Mouse (Mus musculus) hematopoietic stem cell, adult 5-6 weeks (primary cell): ENCODE measurements at regions not wholly inside any gene's neighbourhood (a gene's known extent, or its start where the extent isn't known, plus 50 kb on each side); places are given as distances from the start of the nearest gene placed in this dataset.

ENCODE experiments used
- ATAC-seq, 2 experiments: fragments of 125-278 bp in 1 of 2; replicated peaks in 1 of 2; 2 replicates each; pipeline ENCODE4 v1.8.0; 2016 to 2017; ENCODE audit warnings: inconsistent platforms in 2 of 2, mild to moderate bottlenecking in 2 of 2, moderate number of reproducible peaks in 2 of 2, low read depth in 1 of 2, moderate TSS enrichment in 1 of 2; ENCODE audit not compliant: low FRiP score in 2 of 2, poor library complexity in 2 of 2, severe bottlenecking in 2 of 2, insufficient read depth in 1 of 2, low TSS enrichment in 1 of 2

DNA sequence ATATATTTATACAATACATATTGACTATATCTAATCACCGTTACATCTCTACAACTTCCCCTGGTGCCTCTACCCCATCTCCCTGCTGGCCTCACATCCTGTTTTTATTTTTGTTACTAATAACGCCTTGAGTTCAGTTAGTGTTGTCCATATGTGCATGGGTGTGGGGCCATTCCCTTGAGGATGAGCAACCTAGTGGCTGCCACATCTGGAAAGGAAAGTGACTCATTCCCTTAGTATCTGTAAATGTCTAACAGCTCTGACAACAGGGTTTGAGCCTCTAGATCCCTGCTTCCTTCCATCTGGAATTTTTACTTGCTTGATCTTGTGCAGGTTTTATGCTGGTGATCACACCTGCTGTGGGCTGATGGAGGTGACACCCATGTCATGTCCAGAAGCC is 333.2 kb upstream of the Mctp2 start:
- no peak for ATAC-seq

GRCm38 (mm10) chr7:72675018-72675417 is 368.6 kb upstream of the Mctp2 start:
- no peak for ATAC-seq

DNA sequence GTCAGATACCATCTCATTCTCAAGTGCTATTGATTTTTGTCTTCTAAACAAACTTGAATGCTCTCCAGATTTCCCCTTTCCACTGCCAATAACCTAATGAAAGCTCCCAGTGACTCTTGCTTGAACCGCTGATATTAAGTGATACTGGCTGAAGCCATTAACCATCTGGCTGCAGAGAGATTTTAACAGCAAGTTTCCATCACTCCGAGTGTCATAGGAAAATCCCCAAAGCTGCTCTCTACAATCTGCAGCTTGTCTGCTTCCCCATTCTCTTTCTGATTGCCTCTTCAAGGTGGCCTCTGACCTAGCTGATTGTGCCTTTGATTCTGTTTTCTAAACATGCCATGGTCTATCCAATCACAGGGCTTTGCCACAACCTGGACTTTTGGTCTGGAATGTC is 379.4 kb upstream of the Mctp2 start:
- no peak for ATAC-seq

GRCm38 (mm10) chr7:72687356-72687755 is 380.9 kb upstream of the Mctp2 start:
- ATAC-seq, result no peak

DNA sequence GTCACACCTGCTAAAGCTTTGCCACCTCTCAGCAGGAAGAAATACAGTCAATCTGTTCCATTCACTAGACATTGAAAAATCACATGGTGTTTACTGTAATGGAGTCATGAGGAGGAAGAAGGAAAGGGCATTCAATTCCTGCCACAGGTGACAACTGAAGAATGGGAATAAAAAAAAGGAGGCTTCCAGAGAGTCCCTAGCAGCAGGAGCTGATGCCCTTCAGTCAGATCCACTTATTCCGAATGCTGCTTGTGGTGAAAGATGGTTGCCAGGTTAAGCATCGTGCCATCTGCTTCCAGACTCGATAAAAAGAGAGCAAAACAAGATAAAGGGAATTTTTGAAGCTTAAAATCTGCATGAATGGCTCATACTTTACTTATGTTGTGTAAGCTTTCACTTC is 385.0 kb upstream of the Mctp2 start:
- ATAC-seq, result no peak

DNA sequence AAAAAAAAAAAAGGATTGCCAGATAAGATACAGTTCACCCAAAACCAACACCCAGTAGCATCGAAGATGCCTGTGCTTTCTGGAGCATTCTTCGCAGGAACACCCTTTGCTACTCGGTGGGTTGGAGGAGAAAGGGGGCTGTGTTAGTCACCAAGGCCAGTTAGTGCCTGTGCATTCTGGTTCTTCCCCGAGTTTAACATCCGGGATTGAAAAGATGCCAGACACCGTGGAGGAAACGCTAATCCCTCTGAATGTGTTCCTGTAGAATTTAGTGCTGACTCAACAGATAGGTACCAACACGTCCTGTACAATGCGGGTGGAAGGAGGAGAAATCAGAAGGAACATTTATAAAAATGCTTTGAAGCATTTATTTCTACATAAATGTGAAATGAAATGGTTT is 385.5 kb upstream of the Mctp2 start:
- no peak for ATAC-seq

- ATAC-seq, result no peak
Observed at GRCm38 (mm10) chr7:72696736-72697135, 390.3 kb upstream of the Mctp2 start.

DNA sequence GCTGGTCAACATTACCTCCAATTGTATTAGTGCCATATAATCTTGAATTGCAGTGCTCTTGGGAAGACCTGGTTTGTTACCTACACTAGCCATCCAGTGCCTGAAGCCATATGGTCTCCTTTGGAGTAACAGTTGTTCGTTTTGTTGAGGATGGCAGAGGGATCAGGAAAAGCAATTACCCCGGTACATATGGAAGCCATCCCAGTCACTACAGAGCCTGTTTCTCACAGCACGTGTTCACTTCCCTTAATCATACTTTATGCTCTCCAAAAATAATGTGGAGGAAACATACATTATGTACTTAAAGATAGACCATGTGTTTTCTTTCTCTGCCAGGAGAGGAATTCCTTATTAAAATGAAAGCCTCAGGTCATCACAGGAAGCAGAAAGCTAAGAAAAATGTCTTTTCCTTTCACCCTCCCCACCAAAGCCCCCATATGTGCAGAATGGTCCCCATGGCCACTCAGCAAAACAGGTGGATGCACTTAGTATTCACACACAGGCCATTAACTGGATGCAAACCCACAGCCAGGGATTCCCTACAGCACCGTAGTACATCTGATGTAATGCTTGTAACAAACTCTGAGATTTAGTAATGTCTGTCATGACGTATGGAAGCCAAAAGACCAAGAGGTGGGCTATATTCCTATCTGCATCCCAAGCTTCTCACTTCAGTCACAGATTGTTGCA is 397.4 kb upstream of the Mctp2 start:
- ATAC-seq, result no peak

GRCm38 (mm10) chr7:72711193-72712131 is 405.1 kb upstream of the Mctp2 start:
- no peak for ATAC-seq

GRCm38 (mm10) chr7:72715401-72715800 is 409.0 kb upstream of the Mctp2 start:
- no peak for ATAC-seq

DNA sequence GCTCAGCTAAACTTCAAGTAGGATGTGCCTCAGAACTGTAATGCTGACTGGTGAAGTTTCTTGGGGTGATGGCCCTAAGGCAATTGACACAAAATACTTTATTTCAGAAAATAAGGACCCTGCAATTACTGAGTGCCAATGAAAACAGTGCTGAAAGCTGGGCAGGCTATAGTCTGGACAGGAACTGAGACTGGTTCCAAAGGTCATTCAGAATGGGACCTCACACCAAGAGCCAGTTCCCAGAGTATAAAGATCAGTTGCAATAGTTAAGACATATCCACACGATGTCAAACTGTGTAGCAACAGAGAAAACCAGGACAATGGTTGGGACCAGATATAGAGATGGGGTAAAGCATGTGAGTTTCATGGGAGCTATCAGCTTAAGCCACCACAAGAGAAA is 409.6 kb upstream of the Mctp2 start:
- no peak for ATAC-seq

DNA sequence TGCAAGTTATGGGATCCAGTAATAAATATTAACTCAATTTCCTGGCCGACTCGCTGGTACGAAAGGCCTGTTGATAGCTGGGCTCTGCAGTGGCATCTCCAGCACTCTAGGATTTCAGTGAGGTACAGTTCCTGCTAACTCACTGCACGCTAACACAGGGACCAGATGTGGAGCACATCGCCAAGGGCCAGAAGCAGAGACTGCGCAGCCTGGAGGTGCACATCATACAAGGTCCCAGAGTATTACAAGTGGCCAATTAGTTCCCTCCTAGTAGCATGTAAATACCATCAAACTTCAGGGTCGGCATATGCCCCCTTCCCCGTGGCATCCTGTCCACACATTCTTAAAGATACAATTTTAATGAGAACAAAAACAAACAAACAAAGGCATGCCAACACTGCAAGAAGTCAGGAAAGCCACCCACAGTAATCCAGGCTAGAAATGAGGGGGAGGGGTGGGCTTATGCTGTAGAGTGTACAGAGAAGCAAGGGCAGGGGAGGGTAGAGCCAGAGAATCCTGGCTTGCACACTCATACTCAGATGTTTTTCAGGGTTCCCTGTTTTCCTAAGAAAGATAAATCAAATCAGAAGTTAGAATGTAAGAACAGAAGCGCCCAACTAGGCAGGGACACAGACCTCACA is 419.9 kb upstream of the Mctp2 start:
- ATAC-seq, result no peak

- ATAC-seq, result no peak
Observed at GRCm38 (mm10) chr7:72737792-72738191, 431.4 kb upstream of the Mctp2 start.

DNA sequence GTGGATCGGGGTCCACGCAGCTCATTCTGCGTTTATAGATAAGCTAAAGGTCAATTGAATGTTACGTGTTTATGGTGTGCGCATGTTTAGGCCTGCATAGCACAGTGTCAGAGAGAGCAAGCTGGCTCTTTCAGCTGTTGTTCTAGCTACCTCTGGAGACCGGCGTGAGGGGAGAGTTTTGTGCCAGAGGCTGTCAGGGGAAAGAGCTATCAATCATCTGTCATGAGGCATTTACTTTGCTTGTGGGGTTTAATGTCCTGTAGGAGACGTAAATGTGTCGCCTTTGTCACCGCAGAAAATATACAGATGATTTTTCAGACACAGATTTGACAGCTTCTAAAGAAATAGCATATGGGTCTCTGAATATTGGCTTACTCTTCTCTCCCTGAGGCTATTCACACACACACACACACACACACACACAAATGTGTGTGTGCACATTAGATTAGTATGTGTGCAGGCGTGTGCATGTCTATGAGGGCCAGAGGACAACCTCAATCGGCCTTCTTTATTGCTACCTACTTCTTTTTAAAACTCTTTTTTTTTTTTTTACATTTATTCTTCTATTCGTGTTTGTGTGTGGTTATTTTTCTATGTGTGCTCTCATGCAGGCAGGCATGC is 432.0 kb upstream of the Mctp2 start:
- ATAC-seq, result no peak

DNA sequence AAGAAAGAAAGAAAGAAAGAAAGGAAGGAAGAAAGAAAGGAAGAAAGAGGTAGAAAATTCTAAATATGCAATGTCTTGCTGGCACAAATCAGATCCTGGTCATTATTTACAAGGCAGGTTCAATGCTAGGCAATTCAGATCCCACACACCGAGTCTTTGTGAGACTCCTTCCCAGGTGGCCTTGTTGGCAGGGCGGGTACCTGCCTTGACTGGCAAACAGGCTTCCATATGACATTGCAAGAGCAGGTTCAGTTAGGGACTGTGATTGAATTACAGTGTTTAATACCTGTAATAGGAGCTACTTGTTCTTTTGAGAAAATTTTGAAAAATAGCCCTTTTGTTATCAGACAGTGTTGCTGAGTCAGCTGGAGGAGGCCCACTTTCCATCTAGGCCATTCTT is 436.0 kb upstream of the Mctp2 start:
- no peak for ATAC-seq

DNA sequence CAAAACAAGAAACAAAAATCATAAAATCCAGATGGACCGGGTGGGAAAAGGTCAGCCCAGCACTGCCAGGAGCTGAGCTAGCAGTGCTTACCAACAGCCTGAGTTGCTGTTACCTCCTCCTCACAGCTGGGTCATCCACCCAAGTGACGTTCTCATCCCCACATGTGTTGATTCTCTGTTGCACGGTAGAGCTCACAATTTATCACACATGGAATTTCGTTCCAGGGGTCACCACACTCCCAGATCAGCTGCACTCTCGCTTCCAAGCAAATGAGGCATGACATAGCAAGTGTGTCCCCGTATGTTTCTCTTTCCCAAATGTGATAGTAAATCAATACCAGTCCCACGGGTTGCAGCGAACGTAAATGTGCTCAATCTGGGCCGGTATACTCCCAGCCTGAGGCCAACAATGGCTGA is 445.1 kb upstream of the Mctp2 start:
- no peak for ATAC-seq

GRCm38 (mm10) chr7:72753053-72753559 is 446.7 kb upstream of the Mctp2 start:
- ATAC-seq, result no peak

- no peak for ATAC-seq
Observed at GRCm38 (mm10) chr7:72762711-72763110, 456.3 kb upstream of the Mctp2 start.
